Mouse (Mus musculus): ENCODE results near the gene Ank3. TPM values are rescaled to one million over a fixed set of nuclear protein-coding genes. Genes with fewer than 3 reads are reported as not detected.

Ank3 gene
- polyA plus RNA-seq, 1 experiment from 2014 or later, result 21.6 TPM

- no peaks in the 10 kb centered on the region for H3K9me3 ChIP-seq (ENCODE audit: control insufficient read depth)
These were observed 397.1 kb downstream of the Ank3 start for GRCm38 (mm10) chr10:69795656-69796055.

DNA sequence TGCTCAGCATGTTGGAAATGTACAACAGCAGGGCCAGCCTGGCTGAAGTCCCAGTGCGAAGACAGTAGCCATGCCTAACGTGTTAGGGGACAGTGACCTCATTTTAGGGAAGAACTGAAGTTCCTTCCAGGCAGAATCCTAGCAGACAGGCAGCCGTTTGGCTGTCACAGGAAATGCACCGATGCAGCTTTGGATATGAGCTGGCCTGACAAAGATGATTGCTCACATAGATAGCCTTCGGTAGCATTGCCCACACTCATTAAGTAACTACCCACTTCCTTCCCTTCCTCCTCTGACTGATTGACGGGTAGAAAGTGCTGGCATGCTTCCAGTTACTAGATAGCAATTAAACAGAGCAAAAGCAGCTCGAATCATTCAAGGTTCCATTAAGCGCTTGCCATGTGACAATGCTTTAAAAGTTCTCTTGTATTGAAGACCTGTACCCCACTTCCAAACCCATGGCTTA lies 397.9 kb downstream of the Ank3 start:
- H3K4me1 ChIP-seq (replicated peaks; ENCODE audit: control insufficient read depth, insufficient read depth, low read length), result no peaks in the 10 kb centered on the region
- no peaks in the 10 kb centered on the region for H3K9me3 ChIP-seq (ENCODE audit: control insufficient read depth)
- no peak for ATAC-seq
- no peak overlapping the region for H3K4me3 ChIP-seq (ENCODE audit: low read depth, low read length)
- H3K4me2 ChIP-seq (replicated peaks; ENCODE audit: low read depth), result no peak overlapping the region
- H3K27me3 ChIP-seq (replicated peaks; ENCODE audit: control insufficient read depth, insufficient read depth, low read length), result no peaks in the 10 kb centered on the region
- H3K36me3 ChIP-seq (ENCODE audit: control insufficient read depth, insufficient read depth), result no peaks in the 10 kb centered on the region
- H3K27ac ChIP-seq (ENCODE audit: low read depth, low read length), result no peak overlapping the region
- WGBS, result 48% methylated on average over 8 of the region's 8 CpGs
- TF ChIP-seq CTCF (IDR thresholded peaks at IDR 0.05; ENCODE audit: low read depth), result no peak
- H3K9ac ChIP-seq (ENCODE audit: low read depth, low read length), result no peak overlapping the region

More at GRCm38 (mm10) chr10:69795656-69796055, 397.1 kb downstream of the Ank3 start:
- no peak overlapping the region for H3K27ac ChIP-seq (ENCODE audit: low read depth, low read length)
- no peak for TF ChIP-seq CTCF (IDR thresholded peaks at IDR 0.05; ENCODE audit: low read depth)
- H3K36me3 ChIP-seq (ENCODE audit: control insufficient read depth, insufficient read depth), result no peaks in the 10 kb centered on the region
- ATAC-seq, result no peak
- WGBS, result 77% methylated on average over 3 of the region's 3 CpGs
- no peak overlapping the region for H3K4me2 ChIP-seq (replicated peaks; ENCODE audit: low read depth)
- no peaks in the 10 kb centered on the region for H3K27me3 ChIP-seq (replicated peaks; ENCODE audit: control insufficient read depth, insufficient read depth, low read length)
- H3K9ac ChIP-seq (ENCODE audit: low read depth, low read length), result no peak overlapping the region
- H3K4me1 ChIP-seq (replicated peaks; ENCODE audit: control insufficient read depth, insufficient read depth, low read length), result no peaks in the 10 kb centered on the region
- H3K4me3 ChIP-seq (ENCODE audit: low read depth, low read length), result no peak overlapping the region

- H3K36me3 ChIP-seq (ENCODE audit: control insufficient read depth, insufficient read depth), result no peaks in the 10 kb centered on the region
- ATAC-seq, result no peak
- H3K4me2 ChIP-seq (replicated peaks; ENCODE audit: low read depth), result no peak overlapping the region
- H3K4me3 ChIP-seq (ENCODE audit: low read depth, low read length), result no peak overlapping the region
- TF ChIP-seq CTCF (IDR thresholded peaks at IDR 0.05; ENCODE audit: low read depth), result no peak
- H3K9ac ChIP-seq (ENCODE audit: low read depth, low read length), result no peak overlapping the region
- no peak overlapping the region for H3K27ac ChIP-seq (ENCODE audit: low read depth, low read length)
- H3K9me3 ChIP-seq (ENCODE audit: control insufficient read depth), result no peaks in the 10 kb centered on the region
- no peaks in the 10 kb centered on the region for H3K4me1 ChIP-seq (replicated peaks; ENCODE audit: control insufficient read depth, insufficient read depth, low read length)
- no peaks in the 10 kb centered on the region for H3K27me3 ChIP-seq (replicated peaks; ENCODE audit: control insufficient read depth, insufficient read depth, low read length)
- 84% methylated on average over 14 of the region's 14 CpGs for WGBS
These were observed 404.7 kb downstream of the Ank3 start for GRCm38 (mm10) chr10:69803135-69803756.

- Histone ChIP-seq H3K4me3 (ENCODE audit: low read depth, low read length) (no peak overlapping the region), H3K36me3 (ENCODE audit: control insufficient read depth, insufficient read depth) (no peaks in the 10 kb centered on the region), H3K9me3 (ENCODE audit: control insufficient read depth) (no peaks in the 10 kb centered on the region), H3K9ac (ENCODE audit: low read depth, low read length) (no peak overlapping the region), H3K4me2 (replicated peaks; ENCODE audit: low read depth) (no peak overlapping the region), H3K27me3 (replicated peaks; ENCODE audit: control insufficient read depth, insufficient read depth, low read length) (no peaks in the 10 kb centered on the region), H3K27ac (ENCODE audit: low read depth, low read length) (no peak overlapping the region), H3K4me1 (replicated peaks; ENCODE audit: control insufficient read depth, insufficient read depth, low read length) (no peaks in the 10 kb centered on the region)
- no peak for TF ChIP-seq CTCF (IDR thresholded peaks at IDR 0.05; ENCODE audit: low read depth)
- 67% methylated on average over 6 of the region's 6 CpGs for WGBS
- no peak for ATAC-seq
These were observed 406.0 kb downstream of the Ank3 start for GRCm38 (mm10) chr10:69804613-69805012.

- H3K27me3 ChIP-seq (replicated peaks; ENCODE audit: control insufficient read depth, insufficient read depth, low read length), result no peaks in the 10 kb centered on the region
- H3K4me2 ChIP-seq (replicated peaks; ENCODE audit: low read depth), result no peak overlapping the region
- TF ChIP-seq CTCF (IDR thresholded peaks at IDR 0.05; ENCODE audit: low read depth), result no peak
- H3K9me3 ChIP-seq (ENCODE audit: control insufficient read depth), result no peaks in the 10 kb centered on the region
- 91% methylated on average over 8 of the region's 8 CpGs for WGBS
- no peak for ATAC-seq
- no peak overlapping the region for H3K27ac ChIP-seq (ENCODE audit: low read depth, low read length)
- H3K4me1 ChIP-seq (replicated peaks; ENCODE audit: control insufficient read depth, insufficient read depth, low read length), result no peaks in the 10 kb centered on the region
- H3K4me3 ChIP-seq (ENCODE audit: low read depth, low read length), result no peak overlapping the region
- H3K36me3 ChIP-seq (ENCODE audit: control insufficient read depth, insufficient read depth), result no peaks in the 10 kb centered on the region
- H3K9ac ChIP-seq (ENCODE audit: low read depth, low read length), result no peak overlapping the region
These were observed 412.2 kb downstream of the Ank3 start for GRCm38 (mm10) chr10:69810785-69811184.

DNA sequence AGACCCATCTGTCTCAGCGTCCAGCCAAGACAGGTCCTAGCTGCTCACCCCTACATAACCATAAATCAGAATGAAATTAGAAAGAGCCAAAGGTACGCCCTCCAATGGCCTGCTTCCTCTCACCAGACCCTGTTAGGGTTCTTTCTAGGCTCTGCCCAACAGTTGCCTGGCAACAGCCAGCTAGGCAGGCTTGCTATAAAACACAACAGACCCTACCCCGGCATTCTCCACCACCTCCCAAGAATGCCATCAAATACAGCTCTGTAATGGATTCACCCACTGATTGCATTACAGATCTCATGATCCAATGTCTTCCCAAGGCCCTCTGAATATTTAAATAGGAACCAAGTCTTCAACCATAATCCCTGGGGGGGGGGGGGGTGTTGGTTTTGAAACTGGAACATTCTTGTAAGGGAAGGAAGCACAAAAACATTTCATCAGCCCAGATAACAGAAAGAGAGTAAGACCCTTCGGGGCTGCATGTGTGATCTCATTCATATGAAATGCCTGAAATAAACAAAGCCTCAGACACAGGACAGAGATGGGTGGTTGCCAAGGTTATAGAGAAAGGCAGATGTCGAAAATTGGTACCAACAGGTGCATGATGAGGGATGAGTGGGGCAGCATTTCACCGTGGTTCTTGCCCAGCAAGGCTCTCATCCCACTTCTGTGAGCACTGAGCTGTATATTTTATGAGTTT lies 415.4 kb downstream of the Ank3 start:
- no peak for TF ChIP-seq CTCF (IDR thresholded peaks at IDR 0.05; ENCODE audit: low read depth)
- Histone ChIP-seq H3K27ac (ENCODE audit: low read depth, low read length) (no peak overlapping the region), H3K9me3 (ENCODE audit: control insufficient read depth) (no peaks in the 10 kb centered on the region), H3K27me3 (replicated peaks; ENCODE audit: control insufficient read depth, insufficient read depth, low read length) (no peaks in the 10 kb centered on the region), H3K9ac (ENCODE audit: low read depth, low read length) (no peak overlapping the region), H3K36me3 (ENCODE audit: control insufficient read depth, insufficient read depth) (no peaks in the 10 kb centered on the region), H3K4me1 (replicated peaks; ENCODE audit: control insufficient read depth, insufficient read depth, low read length) (no peaks in the 10 kb centered on the region), H3K4me3 (ENCODE audit: low read depth, low read length) (no peak overlapping the region), H3K4me2 (replicated peaks; ENCODE audit: low read depth) (no peak overlapping the region)
- no peak for ATAC-seq
- WGBS, result 56% methylated on average over 6 of the region's 6 CpGs

All from intestine, postnatal 0 days (tissue).